Mouse (Mus musculus) frontal cortex, adult 2 months (tissue): ENCODE data around the gene Sqor. TPM values are rescaled to one million over a fixed set of nuclear protein-coding genes. Genes with fewer than 3 reads are reported as not detected.

ENCODE experiments used
- DNase-seq, 2 experiments: peaks; one replicate each; pipeline ENCODE4 v3.0.0; 2022; ENCODE audit warnings: low spot score in 1 of 2; ENCODE audit errors: extremely low spot score in 1 of 2
- polyA plus RNA-seq: library from polyadenylated mRNA; depleted of rRNA; stranded (reverse); fragments of >200 nt; gene quantifications from 2 replicates; pipeline ENCODE4 v1.2.3, GENCODE M21; 2012; rRNA removed

Gene Sqor
- polyA plus RNA-seq, 1 experiment, result 7.3 TPM

DNA sequence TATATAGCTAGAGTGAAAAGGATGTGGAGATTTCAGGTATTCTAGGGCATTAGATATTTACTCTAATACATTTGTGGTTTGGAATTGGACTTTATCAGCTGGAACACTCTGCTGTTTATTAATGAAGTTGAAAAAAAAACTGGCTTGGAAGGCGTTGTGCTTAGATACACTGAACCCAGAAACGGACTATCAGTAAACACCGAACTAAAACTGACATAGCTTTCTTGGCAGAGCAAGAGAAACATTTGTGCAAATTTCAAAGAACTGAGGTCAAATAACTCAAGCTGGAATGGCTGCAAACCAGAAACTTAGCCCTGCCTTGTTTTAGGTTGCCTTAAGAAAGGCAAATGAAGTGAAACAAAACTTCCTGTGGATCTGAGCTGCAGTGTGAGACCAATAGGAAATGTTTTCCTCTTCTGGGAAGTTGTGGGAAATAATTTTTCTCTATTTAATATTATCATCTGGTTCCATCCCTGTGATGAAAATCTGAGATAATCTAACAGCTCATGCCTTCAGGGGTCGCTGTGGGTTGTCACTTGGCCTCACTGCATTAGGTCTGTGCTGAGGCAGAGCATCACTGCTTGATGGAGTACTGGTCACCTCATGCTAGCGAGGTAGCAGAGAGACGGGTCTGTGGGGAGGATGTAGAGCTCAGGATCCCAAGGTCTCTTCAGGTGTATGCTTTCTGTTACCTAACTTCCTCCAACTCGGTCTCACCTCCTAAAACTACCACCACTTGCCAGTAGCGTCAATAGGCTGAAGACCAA is 16.7 kb downstream of the Sqor start:
- DNase-seq, result no peak

DNA sequence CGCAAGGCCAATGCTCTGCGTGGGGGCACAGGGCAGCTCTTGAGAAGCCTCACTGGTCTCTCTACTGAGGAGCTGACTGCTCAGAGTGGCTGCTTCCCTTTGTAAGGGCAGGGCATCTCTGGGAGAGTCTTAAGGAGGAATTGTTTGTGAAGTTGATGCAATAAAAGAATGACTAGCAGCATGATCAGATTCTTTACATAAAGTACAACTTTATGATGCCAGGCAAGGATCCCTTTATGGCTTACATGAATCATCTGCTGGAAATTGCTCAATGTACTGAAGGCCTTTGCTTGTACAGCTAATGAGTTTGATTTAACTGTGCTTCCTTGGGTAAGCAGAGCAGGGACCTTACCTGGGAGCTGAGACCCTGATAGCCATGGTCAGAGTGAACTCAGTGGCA is 18.7 kb downstream of the Sqor start:
- DNase-seq, result no peak

DNA sequence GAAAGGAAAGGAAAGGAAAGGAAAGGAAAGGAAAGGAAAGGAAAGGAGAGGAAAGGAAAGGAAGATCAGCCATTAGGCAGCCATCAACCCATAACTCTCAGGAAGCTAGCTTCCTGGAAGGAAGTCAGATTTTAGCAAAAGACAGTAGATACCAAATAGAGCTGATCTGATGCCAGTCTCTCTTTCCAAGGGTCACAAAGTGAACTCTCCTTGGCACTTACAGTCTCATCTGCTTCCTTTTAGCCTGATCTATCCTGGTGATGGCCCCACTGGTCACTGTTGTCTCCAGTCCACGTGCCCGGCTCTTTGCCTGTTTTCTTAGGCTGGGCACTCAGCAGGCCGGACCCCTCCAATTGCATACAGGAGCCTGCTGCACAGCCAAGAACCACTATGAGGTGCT is 19.7 kb downstream of the Sqor start:
- DNase-seq, result no peak

DNA sequence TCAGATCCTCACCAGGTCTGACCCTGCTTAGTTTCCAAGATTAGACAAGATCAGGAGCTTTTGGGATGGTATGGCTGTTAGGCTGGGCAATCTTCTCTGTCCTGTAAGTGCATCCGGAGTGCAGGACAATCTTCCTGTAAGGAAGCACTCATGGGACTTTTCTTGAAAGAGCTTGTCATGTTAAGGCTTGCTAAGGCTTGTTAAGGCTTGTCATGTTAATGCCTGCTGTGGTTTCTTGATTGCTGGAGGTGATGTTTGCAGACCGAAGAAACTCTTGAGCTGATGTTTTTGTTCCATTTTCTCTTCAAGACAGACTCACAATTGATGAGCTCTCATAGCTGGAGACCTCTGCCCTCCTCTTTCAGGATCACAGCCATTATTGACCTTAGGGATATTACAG is 21.1 kb downstream of the Sqor start:
- no peak for DNase-seq

DNA sequence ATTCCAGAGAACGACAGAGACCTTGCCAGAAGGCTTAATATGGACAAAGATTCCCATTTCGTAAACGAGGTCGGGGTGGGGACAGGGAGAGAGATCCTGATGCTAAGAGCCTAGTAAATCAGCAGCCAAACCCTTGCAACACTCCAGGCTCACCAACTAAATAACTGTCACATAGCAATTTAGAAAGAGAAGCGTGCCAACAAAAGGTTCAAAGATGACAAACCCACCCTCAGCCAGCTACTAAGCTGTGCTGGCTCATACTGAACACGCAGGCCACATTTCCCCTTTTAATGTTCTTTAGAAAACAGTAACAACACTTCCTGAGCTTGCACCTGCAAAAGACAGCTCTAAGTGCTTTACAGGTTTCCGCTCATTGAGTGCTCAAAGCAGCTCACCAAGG is 24.3 kb downstream of the Sqor start:
- no peak for DNase-seq

DNA sequence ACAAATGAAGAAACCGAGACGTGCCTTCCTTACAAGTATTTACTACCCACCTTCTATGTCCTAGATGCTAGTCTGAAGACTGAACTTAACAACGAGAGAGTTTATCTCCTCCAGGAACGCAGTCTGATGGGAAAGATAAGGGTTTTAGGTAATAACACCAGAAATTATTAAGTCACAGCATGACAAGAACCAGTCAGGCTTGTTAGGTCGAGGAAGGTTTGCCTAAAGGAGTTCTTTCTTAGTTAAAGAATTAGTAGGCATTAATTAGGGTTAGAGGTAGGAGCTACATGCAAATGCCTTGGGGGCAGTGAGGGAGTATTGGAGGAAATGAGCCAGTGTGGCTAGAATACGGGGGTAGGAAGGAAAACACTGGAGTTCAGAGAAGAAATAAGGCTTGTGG is 24.7 kb downstream of the Sqor start:
- DNase-seq, result no peak

DNA sequence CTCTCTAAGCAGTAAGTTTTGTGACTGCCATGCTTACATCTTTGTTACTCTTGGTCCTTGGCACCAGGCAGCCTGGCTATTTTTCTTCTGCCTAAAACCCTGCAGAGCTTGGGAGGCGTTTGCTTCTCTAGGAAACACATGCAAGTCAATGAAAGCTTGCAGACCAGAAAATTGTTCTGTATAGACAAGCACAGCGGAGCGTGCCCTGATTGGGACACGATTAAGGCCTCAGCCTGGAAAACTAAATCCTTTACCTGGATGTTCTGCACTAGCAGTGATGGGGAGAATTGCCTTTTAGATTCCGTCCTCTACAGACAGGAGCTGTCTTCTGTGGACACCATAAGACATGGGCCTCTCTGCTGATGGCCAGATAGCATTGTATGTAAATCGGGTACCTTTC is 39.4 kb downstream of the Sqor start:
- DNase-seq, result no peak

DNA sequence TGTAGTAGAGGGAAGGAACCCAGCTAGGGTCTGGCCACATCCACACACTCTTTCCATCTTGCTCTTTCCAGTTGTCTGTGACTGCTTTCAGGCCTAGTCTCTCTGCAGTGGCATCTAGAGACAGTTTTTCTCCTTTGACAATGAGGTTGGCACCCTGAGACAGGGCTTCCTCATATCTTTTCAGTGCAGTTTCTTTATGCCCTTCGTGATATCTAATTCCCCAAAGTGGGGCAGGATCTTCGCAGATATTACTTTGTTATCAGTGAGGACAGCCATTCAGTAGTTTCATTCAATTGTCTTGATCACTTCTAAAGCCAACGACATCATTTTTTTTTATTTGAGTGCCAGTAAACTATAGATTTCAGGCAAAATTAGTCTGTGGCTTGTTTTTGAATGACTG is 41.0 kb downstream of the Sqor start:
- DNase-seq, result no peak

DNA sequence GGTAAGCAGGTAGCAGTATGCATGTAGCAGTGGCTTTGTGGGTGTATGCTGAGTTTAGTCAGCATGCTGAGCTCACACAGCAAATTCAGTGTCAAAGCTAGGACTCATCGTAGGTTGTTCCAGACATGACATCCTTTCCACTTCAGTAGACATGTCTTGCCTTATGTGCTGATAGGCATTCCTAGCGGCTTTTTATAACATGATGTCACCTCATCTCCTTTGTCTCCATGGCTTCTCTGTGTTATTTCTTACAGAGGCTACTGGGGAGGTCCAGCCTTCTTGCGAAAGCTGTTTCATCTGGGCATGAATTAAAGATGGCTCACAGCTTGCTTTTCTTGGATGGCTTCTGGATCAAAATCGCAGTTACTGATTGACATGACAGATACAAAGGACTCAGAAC is 44.0 kb downstream of the Sqor start:
- no peak for DNase-seq

DNA sequence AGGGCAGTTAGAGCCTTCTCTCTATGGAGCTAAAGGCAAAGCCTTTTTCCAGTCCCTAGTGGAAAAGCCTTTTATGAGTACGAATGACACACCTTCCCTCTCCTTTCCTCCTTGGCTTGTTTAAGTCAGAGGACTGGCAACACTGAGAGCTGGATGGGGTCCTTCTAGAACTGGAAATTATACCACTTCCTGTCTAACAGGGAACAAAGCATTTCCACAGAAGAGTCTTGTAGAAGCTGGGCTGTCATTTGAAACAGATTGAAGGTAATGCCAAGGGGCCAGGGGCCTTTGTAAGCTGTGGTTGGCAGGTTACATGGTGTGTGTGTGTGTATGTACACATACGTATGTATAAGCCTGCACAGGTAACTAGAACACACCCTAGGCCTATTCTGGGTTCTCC is 51.9 kb downstream of the Sqor start:
- no peak for DNase-seq

DNA sequence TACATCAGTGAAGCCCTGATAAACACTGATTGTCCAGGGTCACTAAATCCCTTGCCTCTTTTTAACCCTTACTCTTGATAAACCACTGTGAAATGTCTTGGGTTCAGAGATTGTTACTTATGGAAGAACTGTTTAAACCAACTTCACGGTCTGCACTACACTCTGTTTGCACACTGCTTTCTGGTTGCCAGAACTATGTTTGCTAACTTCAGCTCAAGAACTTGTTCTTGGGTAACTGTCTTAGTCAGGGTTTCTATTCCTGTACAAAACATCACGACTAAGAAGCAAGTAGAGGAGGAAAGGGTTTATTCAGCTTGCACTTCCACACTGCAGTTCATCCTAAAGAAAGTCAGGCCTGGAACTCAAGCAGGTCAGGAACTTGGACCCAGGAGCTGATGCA is 56.2 kb downstream of the Sqor start:
- no peak for DNase-seq

DNA sequence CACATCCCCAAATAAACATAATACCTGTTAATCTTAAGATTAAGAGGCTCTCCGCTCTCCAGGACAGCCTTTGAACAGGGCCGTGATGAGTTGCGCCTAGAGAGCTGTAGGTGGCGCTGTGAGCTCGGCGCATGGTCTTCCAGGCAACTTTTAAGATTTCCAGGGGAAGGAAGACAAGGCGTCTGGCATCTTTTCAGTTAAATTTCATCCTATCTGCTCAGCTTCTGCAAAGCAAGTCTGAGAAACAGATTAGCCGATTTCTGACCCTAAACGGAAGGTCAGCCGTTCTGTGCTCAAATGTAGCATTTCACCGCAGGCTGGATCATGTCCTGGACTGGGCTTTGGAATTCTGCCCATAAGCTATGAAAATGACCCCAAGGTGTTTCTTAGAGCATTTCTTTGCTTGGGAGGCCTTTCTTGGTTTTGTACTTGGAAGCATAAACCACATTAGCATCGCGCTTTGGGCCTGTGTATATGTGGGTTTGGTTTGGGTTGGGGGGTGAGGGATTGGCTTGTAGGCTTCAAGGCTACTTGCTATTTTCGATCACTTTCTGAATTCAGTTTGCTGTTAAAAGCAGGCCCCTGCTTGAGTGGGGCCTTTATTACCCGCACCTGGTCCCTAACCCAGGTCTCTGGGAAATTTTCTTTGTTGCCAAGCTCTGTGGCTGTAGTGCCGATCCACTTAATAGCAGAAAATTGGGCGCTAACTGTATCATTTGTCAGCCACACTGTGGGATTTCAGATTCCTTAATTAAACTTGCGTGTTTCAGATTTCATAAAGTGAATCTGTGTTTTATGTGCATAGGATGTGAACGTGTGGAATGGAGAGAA is 60.6 kb downstream of the Sqor start:
- DNase-seq, result peak; percentile 23 to 80

DNA sequence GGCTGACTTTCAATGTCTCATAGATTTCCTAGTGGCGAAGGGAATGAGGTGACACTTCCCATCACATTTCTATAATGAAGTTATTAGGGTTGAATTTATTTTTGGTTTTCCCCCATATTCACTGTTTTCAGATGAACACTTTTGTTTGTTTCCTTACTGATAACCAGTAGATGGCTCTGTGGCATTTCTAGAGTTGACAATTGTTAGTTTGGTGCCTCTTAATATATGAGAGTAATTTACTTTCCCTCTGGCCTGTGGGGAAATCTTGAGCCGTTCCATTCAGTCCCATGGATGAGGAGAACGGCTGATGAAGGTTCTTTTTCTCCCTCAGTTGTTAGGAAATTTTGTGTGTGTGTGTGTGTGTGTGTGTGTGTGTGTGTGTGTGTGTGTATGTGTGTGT is 61.3 kb downstream of the Sqor start:
- DNase-seq, result peak in 1 of 2 experiments; percentile 26

DNA sequence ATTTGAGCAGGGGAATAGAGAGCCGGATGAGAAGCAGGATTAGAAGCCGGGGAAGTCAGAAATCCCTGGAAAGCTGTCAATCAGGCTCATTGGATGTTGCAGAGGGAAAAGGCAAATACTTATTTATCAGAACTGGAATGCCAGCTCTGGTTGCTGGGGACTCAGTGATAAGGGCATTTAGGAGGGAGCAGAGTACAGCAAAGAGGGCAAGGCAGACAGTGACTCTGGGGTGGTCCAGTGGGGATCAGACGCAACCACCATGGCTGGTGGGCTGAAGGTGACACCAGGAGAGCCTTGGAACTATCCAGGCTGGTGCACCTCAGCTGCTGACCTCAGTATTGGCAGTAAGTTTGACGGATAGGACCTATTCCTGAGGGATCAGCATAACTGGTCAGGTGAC is 89.6 kb downstream of the Sqor start:
- no peak for DNase-seq

DNA sequence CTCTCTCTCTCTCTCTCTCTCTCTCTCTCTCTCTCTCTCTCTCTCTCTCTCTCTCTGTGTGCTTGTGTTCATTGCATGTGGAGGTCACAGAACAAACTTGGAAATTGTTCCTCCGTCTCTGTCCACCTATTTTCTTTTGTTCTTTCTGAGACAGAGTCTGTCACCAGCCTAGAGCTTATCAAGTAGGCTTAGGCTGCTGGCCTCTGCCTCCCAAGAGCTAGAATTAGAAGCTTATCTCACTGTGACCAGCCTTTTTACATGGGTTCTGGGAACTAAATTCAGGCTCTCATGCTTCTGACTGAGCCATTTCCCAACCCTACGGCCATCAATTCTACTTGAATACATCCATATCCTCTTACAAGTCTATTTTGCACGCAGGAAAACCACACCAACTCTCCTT is 90.3 kb downstream of the Sqor start:
- DNase-seq, result no peak

Other genes starting within 250 kb of the Sqor start
- gene Gatm, start 153.9 kb upstream of the Sqor start, polyA plus RNA-seq, result 111 and 114 TPM in 2 replicates
- gene AA467197, start 128.3 kb upstream of the Sqor start, polyA plus RNA-seq, result 0.57 and 0.68 TPM in 2 replicates
- gene Slc30a4, start 62.6 kb upstream of the Sqor start, polyA plus RNA-seq, result 18.1 and 21.9 TPM in 2 replicates
- 33.7 and 38.0 TPM in 2 replicates for gene Bloc1s6, start 26.7 kb upstream of the Sqor start, polyA plus RNA-seq